Mouse (Mus musculus) forebrain, embryonic 12.5 days (tissue): ENCODE data around the gene Galt. TPM values are rescaled to one million over a fixed set of nuclear protein-coding genes. Genes with fewer than 3 reads are reported as not detected.

Experiments used
- ATAC-seq: fragments of 200-750 bp; cut with Nextera tagmentation; 2 replicates; pipeline ENCODE4 v1.8.0; 2017; ENCODE audit warnings: moderate TSS enrichment; ENCODE audit not compliant: low FRiP score
- H3K27ac ChIP-seq: fragments of 300-500 bp; sonication (generic); 2 replicates; pipeline ENCODE4 v1.5.1; 2016; ENCODE audit warnings: mild to moderate bottlenecking
- H3K27me3 ChIP-seq: fragments of 300-500 bp; sonication (generic); 2 replicates; pipeline ENCODE4 v1.6.1; 2016; ENCODE audit warnings: mild to moderate bottlenecking
- H3K36me3 ChIP-seq: fragments of 300-500 bp; sonication (generic); replicated peaks from 2 replicates; pipeline ENCODE4 v1.6.1; 2016; ENCODE audit warnings: mild to moderate bottlenecking
- H3K4me1 ChIP-seq: fragments of 300-500 bp; sonication (generic); 2 replicates; pipeline ENCODE4 v1.6.1; 2016
- H3K4me2 ChIP-seq: fragments of 300-500 bp; sonication (generic); 2 replicates; pipeline ENCODE4 v1.6.1; 2016; ENCODE audit warnings: mild to moderate bottlenecking, moderate library complexity
- H3K4me3 ChIP-seq: fragments of 300-500 bp; sonication (generic); replicated peaks from 2 replicates; pipeline ENCODE4 v1.5.1; 2016; ENCODE audit warnings: mild to moderate bottlenecking
- H3K9ac ChIP-seq: fragments of 300-500 bp; sonication (generic); 2 replicates; pipeline ENCODE4 v1.6.1; 2016; ENCODE audit warnings: mild to moderate bottlenecking
- H3K9me3 ChIP-seq: fragments of 300-500 bp; sonication (generic); 2 replicates; pipeline ENCODE4 v1.6.1; 2016
- WGBS: fragments of 180-500 bp; shearing (Covaris S2); methylation state at CpG from one replicate; pipeline ENCODE4 v1.1.7; 2016; 5-methylcytosine and 5-hydroxymethylcytosine counted together
- polyA plus RNA-seq: library from polyadenylated mRNA; unstranded; fragments of >200 nt; fragmentation: Nextera tagmentation; extraction: Ambion mirVana; gene quantifications from 2 replicates; pipeline ENCODE4 v1.2.1, GENCODE M21; 2016

The Galt gene
- polyA plus RNA-seq, 1 experiment from 2014 or later, result 19.8 TPM

- Histone ChIP-seq H3K4me2 (no peak overlapping the region), H3K27me3 (no peaks in the 10 kb centered on the region), H3K4me3 (no peak overlapping the region), H3K4me1 (peaks cover 13% of the 10 kb centered on the region), H3K9ac (no peak overlapping the region), H3K9me3 (peaks cover 17% of the 10 kb centered on the region), H3K27ac (no peak overlapping the region), H3K36me3 (no peaks in the 10 kb centered on the region)
- WGBS, result 93% methylated on average over 1 of the region's 1 CpGs
- ATAC-seq, result no peak
These were observed 10.0 kb upstream of the Galt start for GRCm38 (mm10) chr4:41745021-41745420.

DNA sequence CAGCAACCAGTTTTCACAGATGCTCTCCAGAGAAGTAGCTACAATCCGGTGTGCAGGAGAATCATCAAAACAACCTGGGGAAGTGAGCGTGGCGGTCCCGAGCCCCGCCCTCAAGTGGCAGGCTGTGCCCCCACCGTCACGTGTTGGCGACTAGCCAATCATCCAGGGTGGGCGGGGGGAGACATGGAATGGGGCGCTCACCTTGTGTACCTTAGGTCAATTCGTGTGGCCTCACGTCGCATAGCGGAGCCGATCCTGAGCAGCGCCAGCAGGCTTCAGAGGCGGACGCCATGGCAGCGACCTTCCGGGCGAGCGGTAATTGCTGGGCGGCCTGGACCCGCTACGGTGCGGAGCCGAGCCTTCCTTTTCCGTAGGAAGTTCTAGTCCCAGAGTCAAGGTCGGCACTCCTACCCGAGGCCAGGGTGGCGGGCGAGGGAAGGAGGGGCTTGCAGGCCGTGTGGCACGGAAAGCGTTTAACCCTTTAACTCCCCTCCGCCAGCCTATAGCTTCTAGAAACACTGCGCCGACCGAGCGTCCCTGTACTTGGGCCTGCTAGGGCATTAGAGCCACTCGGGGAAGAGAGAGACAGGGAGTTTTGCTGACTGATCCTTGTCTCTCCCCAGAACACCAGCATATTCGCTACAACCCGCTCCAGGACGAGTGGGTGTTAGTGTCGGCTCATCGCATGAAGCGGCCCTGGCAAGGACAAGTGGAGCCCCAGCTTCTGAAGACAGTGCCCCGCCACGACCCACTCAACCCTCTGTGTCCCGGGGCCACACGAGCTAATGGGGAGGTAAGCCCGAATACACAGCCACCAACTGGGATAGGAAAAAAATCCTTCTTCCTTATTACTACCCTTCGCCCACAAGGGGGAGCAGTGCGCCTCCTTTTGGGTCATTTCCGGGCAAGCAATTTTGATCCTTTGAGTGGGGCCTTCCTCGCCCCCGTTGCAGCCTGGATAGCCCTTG lies 594 bp downstream of the Galt start, which contains the start of gene Sigmar1:
Gene Sigmar1 (minus strand): TSS at position 820 of the 968 bp plus-strand sequence.
- Histone ChIP-seq H3K36me3 (no peaks in the 10 kb centered on the region), H3K4me2 (peak within 1 kb of the TSS; percentile 86), H3K9me3 (no peaks in the 10 kb centered on the region), H3K4me1 (peaks cover 23% of the 10 kb centered on the region), H3K9ac (peak within 1 kb of the TSS; percentile 62), H3K27ac (peak within 1 kb of the TSS; percentile 77), H3K27me3 (0 out of 2 replicates have a peak, but pooled peaks cover 12% of the 10 kb centered on the region), H3K4me3 (peak within 1 kb of the TSS; percentile 65)
- ATAC-seq, result peak; percentile 72
- WGBS, result under 1% methylated on average over 57 of the region's 57 CpGs

GRCm38 (mm10) chr4:41756440-41756839 lies 1.4 kb downstream of the Galt start:
- H3K4me1 ChIP-seq, result peaks cover 31% of the 10 kb centered on the region
- 0 out of 2 replicates have a peak, but pooled peaks cover 10% of the 10 kb centered on the region for H3K27me3 ChIP-seq
- H3K9ac ChIP-seq, result peak overlapping the region; percentile 62
- no peak overlapping the region for H3K27ac ChIP-seq
- no peaks in the 10 kb centered on the region for H3K9me3 ChIP-seq
- H3K36me3 ChIP-seq, result no peaks in the 10 kb centered on the region
- ATAC-seq, result no peak
- peak overlapping the region; percentile 65 for H3K4me3 ChIP-seq
- WGBS, result 77% methylated on average over 8 of the region's 8 CpGs
- H3K4me2 ChIP-seq, result peak overlapping the region; percentile 86

- Histone ChIP-seq H3K36me3 (no peaks in the 10 kb centered on the region), H3K4me3 (no peak overlapping the region), H3K27ac (no peak overlapping the region), H3K4me1 (peaks cover 40% of the 10 kb centered on the region), H3K9me3 (no peaks in the 10 kb centered on the region), H3K9ac (no peak overlapping the region), H3K4me2 (no peak overlapping the region), H3K27me3 (0 out of 2 replicates have a peak, but pooled peaks cover 5% of the 10 kb centered on the region)
- no peak for ATAC-seq
- WGBS, result 90% methylated on average over 13 of the region's 13 CpGs
These were observed 2.3 kb downstream of the Galt start for GRCm38 (mm10) chr4:41757321-41757720.

GRCm38 (mm10) chr4:41758021-41758420 lies 3.0 kb downstream of the Galt start:
- Histone ChIP-seq H3K4me1 (peaks cover 44% of the 10 kb centered on the region), H3K36me3 (no peaks in the 10 kb centered on the region)
- 88% methylated on average over 11 of the region's 11 CpGs for WGBS

GRCm38 (mm10) chr4:41758701-41759100 lies 3.7 kb downstream of the Galt start:
- WGBS, result 94% methylated on average over 4 of the region's 4 CpGs
- no peaks in the 10 kb centered on the region for H3K36me3 ChIP-seq
- H3K9me3 ChIP-seq, result no peaks in the 10 kb centered on the region
- H3K27me3 ChIP-seq, result no peaks in the 10 kb centered on the region
- ATAC-seq, result no peak
- no peak overlapping the region for H3K4me3 ChIP-seq
- H3K9ac ChIP-seq, result no peak overlapping the region
- H3K4me1 ChIP-seq, result peaks cover 44% of the 10 kb centered on the region
- no peak overlapping the region for H3K27ac ChIP-seq
- H3K4me2 ChIP-seq, result no peak overlapping the region

More at GRCm38 (mm10) chr4:41758021-41758420, 3.0 kb downstream of the Galt start:
- Histone ChIP-seq H3K9ac (no peak overlapping the region), H3K27me3 (0 out of 2 replicates have a peak, but pooled peaks cover under 1% of the 10 kb centered on the region), H3K9me3 (no peaks in the 10 kb centered on the region), H3K4me2 (no peak overlapping the region), H3K27ac (no peak overlapping the region), H3K4me3 (no peak overlapping the region)
- no peak for ATAC-seq

DNA sequence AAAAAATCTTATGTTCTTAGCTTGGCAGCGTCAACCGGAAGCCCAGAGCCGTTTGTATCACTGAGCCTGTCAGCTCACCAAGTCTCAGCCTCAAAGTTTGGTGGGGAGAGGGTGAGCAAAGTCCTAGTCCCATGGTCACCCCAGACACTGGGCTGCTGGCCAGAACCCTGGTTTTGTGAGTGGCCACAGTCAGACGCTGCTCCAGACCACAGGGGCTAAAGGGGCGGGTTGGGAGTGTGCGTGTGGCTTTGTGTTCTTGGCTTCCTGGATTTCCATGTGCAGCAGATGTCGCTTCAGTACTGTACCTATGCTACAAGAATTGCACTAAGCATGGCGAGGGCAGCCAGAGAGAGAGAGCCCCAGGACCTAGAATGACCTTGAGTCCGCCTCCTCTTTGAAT lies 4.2 kb downstream of the Galt start:
- Histone ChIP-seq H3K4me1 (peaks cover 44% of the 10 kb centered on the region), H3K27ac (no peak overlapping the region), H3K9me3 (no peaks in the 10 kb centered on the region), H3K27me3 (no peaks in the 10 kb centered on the region), H3K4me3 (no peak overlapping the region), H3K9ac (no peak overlapping the region), H3K36me3 (no peaks in the 10 kb centered on the region), H3K4me2 (no peak overlapping the region)
- no peak for ATAC-seq
- WGBS, result 89% methylated on average over 9 of the region's 9 CpGs

DNA sequence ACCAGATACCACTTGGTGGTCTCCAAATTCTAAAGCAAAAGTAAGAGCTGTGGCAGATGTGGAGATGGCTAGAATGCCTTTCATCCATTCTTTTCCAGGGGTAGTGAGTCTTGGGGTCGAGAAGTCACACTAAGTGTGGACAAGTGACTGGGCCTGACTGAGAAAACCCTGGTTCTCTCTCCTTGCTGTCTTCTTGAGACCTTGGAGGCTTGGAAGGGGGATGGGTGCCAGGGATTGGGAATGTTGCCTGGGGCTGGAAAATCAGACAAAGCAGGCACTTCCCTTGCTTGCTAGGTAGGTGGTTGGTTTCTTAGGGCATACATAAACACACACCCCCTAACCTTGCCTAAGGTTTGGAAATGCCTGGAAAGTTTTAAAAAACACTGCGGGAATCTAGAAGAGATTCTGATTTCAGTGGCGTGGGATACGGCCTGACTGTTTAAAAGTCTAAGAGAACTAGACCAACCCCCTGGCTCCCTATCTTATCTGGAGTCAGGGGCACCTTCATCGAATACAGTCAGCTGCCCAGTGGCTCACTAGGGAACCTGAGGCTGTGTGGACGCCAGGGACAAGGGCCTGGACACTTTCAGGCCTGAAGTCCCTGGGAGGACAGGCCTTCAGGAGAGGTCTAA lies 4.7 kb downstream of the Galt start:
- Histone ChIP-seq H3K9me3 (no peaks in the 10 kb centered on the region), H3K4me2 (peak overlapping the region; percentile 65), H3K36me3 (no peaks in the 10 kb centered on the region), H3K27ac (0 out of 2 replicates have a peak overlapping the region, but pooled peaks have one; percentile 64), H3K4me1 (peaks cover 44% of the 10 kb centered on the region), H3K27me3 (no peaks in the 10 kb centered on the region), H3K9ac (peak overlapping the region; percentile 5; the same call in 1 of the 2 replicates), H3K4me3 (peak overlapping the region; percentile 40)
- no peak for ATAC-seq
- WGBS, result 40% methylated on average over 6 of the region's 6 CpGs

GRCm38 (mm10) chr4:41760288-41760721 lies 5.3 kb downstream of the Galt start:
- Histone ChIP-seq H3K4me1 (peaks cover 38% of the 10 kb centered on the region), H3K36me3 (no peaks in the 10 kb centered on the region), H3K9ac (peak overlapping the region; percentile 60), H3K27ac (peak overlapping the region; percentile 64), H3K4me3 (peak overlapping the region; percentile 40), H3K4me2 (peak overlapping the region; percentile 65), H3K27me3 (no peaks in the 10 kb centered on the region), H3K9me3 (no peaks in the 10 kb centered on the region)
- peak; percentile 82 for ATAC-seq
- WGBS, result 0% methylated on average over 15 of the region's 15 CpGs

DNA sequence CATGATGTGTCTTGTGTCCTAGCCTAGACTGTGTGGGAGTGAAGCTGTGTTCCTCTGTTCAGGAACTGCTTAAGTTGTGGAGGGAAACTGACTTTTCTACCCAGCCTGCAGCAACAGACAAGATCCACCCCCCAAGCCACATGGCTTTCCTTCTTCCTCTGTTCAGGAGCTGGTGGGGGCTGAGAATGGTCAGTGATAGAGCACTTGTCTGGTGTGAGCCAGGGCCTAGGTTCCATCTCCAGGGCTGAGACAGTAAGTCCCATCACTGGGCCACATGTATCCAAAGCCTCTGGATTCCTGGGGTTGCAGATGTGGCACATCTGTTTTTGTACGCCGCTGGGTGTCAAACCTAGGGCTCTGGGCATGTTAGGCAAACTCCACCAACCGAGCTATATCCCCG lies 5.9 kb downstream of the Galt start:
- ATAC-seq, result 0 out of 2 replicates have a peak, but pooled peaks have one; percentile 12
- whole genome bisulfite sequencing, result 86% methylated on average over 4 of the region's 4 CpGs
- H3K9ac ChIP-seq, result peak overlapping the region; percentile 9; the same call in 1 of the 2 replicates
- peak overlapping the region; percentile 65 for H3K4me2 ChIP-seq
- H3K4me1 ChIP-seq, result peaks cover 38% of the 10 kb centered on the region
- no peaks in the 10 kb centered on the region for H3K36me3 ChIP-seq
- no peaks in the 10 kb centered on the region for H3K9me3 ChIP-seq
- H3K27me3 ChIP-seq, result no peaks in the 10 kb centered on the region
- peak overlapping the region; percentile 40 for H3K4me3 ChIP-seq
- H3K27ac ChIP-seq, result peak overlapping the region; percentile 64

- peak overlapping the region; percentile 65 for H3K4me2 ChIP-seq
These were observed 6.7 kb downstream of the Galt start for GRCm38 (mm10) chr4:41761680-41762079.

GRCm38 (mm10) chr4:41762099-41762687 lies 7.2 kb downstream of the Galt start:
- H3K4me3 ChIP-seq, result no peak overlapping the region
- 0 out of 2 replicates have a peak, but pooled peaks cover 4% of the 10 kb centered on the region for H3K36me3 ChIP-seq
- no peak overlapping the region for H3K9ac ChIP-seq
- peak overlapping the region; percentile 64 for H3K27ac ChIP-seq
- no peaks in the 10 kb centered on the region for H3K27me3 ChIP-seq
- WGBS, result 37% methylated on average over 8 of the region's 8 CpGs
- ATAC-seq, result peak; percentile 37; the same call in 1 of the 2 replicates
- H3K4me1 ChIP-seq, result peaks cover 33% of the 10 kb centered on the region
- no peaks in the 10 kb centered on the region for H3K9me3 ChIP-seq
- peak overlapping the region; percentile 65; the same call in 1 of the 2 replicates for H3K4me2 ChIP-seq

More at GRCm38 (mm10) chr4:41761680-41762079, 6.7 kb downstream of the Galt start:
- H3K27ac ChIP-seq, result peak overlapping the region; percentile 64
- no peak overlapping the region for H3K9ac ChIP-seq
- H3K4me3 ChIP-seq, result peak overlapping the region; percentile 40; the same call in 1 of the 2 replicates
- ATAC-seq, result no peak
- peaks cover 33% of the 10 kb centered on the region for H3K4me1 ChIP-seq
- no peaks in the 10 kb centered on the region for H3K27me3 ChIP-seq
- no peaks in the 10 kb centered on the region for H3K9me3 ChIP-seq
- H3K36me3 ChIP-seq, result no peaks in the 10 kb centered on the region
